Mouse (Mus musculus) thymus, adult 2 months (tissue): ENCODE data around the gene Sgpl1. TPM values are rescaled to one million over a fixed set of nuclear protein-coding genes. Genes with fewer than 3 reads are reported as not detected.
A peak's percentile ranks its signal among the peaks of the same experiment; 100 is the strongest.

Source experiments
- DNase-seq: peaks from one replicate; pipeline ENCODE4 v3.0.0; 2021
- H3K27ac ChIP-seq: fragments of 200-500 bp; 2 replicates; pipeline ENCODE4 v1.5.1; 2012; ENCODE audit warnings: low read length, control low read depth; ENCODE audit not compliant: control insufficient read depth, insufficient read depth
- H3K27me3 ChIP-seq: fragments of 200-500 bp; 2 replicates; pipeline ENCODE4 v1.6.1; 2012; ENCODE audit warnings: mild to moderate bottlenecking, low read length, moderate library complexity, mixed read lengths; ENCODE audit not compliant: control insufficient read depth, insufficient read depth
- H3K36me3 ChIP-seq: fragments of 200-500 bp; 2 replicates; pipeline ENCODE4 v1.6.1; 2012; ENCODE audit warnings: mild to moderate bottlenecking, low read length, moderate library complexity; ENCODE audit not compliant: control insufficient read depth, insufficient read depth
- H3K4me1 ChIP-seq: fragments of 200-500 bp; replicated peaks from 2 replicates; pipeline ENCODE4 v1.6.1; 2012; ENCODE audit warnings: low read length; ENCODE audit not compliant: control insufficient read depth, insufficient read depth
- H3K4me3 ChIP-seq: fragments of 200-500 bp; 2 replicates; pipeline ENCODE4 v1.5.1; 2012; ENCODE audit warnings: mild to moderate bottlenecking, low read length, control low read depth, moderate library complexity; ENCODE audit not compliant: control insufficient read depth, insufficient read depth
- CTCF ChIP-seq: fragments of 200-500 bp; IDR thresholded peaks from 2 replicates; pipeline ENCODE4 v1.5.1; 2012; ENCODE audit warnings: mild to moderate bottlenecking, control low read depth, low read length, moderate library complexity, borderline replicate concordance; ENCODE audit not compliant: control insufficient read depth, poor library complexity, insufficient read depth; ENCODE audit errors: extremely low read depth
- POLR2A ChIP-seq: fragments of 200-500 bp; IDR thresholded peaks from 2 replicates; pipeline ENCODE4 v1.6.1; 2012; ENCODE audit warnings: mild to moderate bottlenecking, low read length, control low read depth, moderate library complexity; ENCODE audit not compliant: control insufficient read depth, poor library complexity, insufficient read depth; ENCODE audit errors: extremely low read depth
- WGBS: fragments of 180-500 bp; shearing (Covaris S2); methylation state at CpG from one replicate; pipeline ENCODE4 v1.1.7; 2018; 5-methylcytosine and 5-hydroxymethylcytosine counted together
- polyA plus RNA-seq: library from polyadenylated mRNA; depleted of rRNA; stranded (reverse); fragments of >200 nt; gene quantifications from 2 replicates; pipeline ENCODE4 v1.2.3, GENCODE M21; 2012

The Sgpl1 gene
- polyA plus RNA-seq, 1 experiment, result 105 TPM

GRCm38 (mm10) chr10:61178687-61179086 is 31.2 kb upstream of the Sgpl1 start:
- Histone ChIP-seq H3K36me3 (no peaks in the 10 kb centered on the region), H3K4me3 (no peak overlapping the region), H3K4me1 (no peaks in the 10 kb centered on the region), H3K27ac (no peak overlapping the region), H3K27me3 (no peaks in the 10 kb centered on the region)
- no peak for DNase-seq
- no peak for TF ChIP-seq POLR2A
- no peak for TF ChIP-seq CTCF
- WGBS, result 86% methylated on average over 8 of the region's 8 CpGs

- 89% methylated on average over 4 of the region's 4 CpGs for WGBS
- no peak overlapping the region for H3K4me3 ChIP-seq
- no peak for DNase-seq
- TF ChIP-seq CTCF, result no peak
- no peak for TF ChIP-seq POLR2A
- no peaks in the 10 kb centered on the region for H3K4me1 ChIP-seq
- H3K27ac ChIP-seq, result no peak overlapping the region
- H3K27me3 ChIP-seq, result no peaks in the 10 kb centered on the region
- no peaks in the 10 kb centered on the region for H3K36me3 ChIP-seq
Observed at GRCm38 (mm10) chr10:61177751-61178150, 30.2 kb upstream of the Sgpl1 start.

- no peak overlapping the region for H3K4me3 ChIP-seq
- no peaks in the 10 kb centered on the region for H3K4me1 ChIP-seq
- no peak for DNase-seq
- no peak overlapping the region for H3K27ac ChIP-seq
- 70% methylated on average over 7 of the region's 7 CpGs for WGBS
- H3K36me3 ChIP-seq, result no peaks in the 10 kb centered on the region
- no peak for TF ChIP-seq POLR2A
- no peak for TF ChIP-seq CTCF
- H3K27me3 ChIP-seq, result no peaks in the 10 kb centered on the region
Observed at GRCm38 (mm10) chr10:61176221-61176790, 28.8 kb upstream of the Sgpl1 start.

GRCm38 (mm10) chr10:61175442-61176204 is 28.1 kb upstream of the Sgpl1 start:
- no peak for TF ChIP-seq POLR2A
- TF ChIP-seq CTCF, result 0 out of 2 replicates have a peak, but pooled peaks have one; percentile 40
- H3K4me3 ChIP-seq, result no peak overlapping the region
- H3K36me3 ChIP-seq, result no peaks in the 10 kb centered on the region
- WGBS, result 16% methylated on average over 24 of the region's 24 CpGs
- DNase-seq, result peak; percentile 12
- no peak overlapping the region for H3K27ac ChIP-seq
- H3K4me1 ChIP-seq, result no peaks in the 10 kb centered on the region
- H3K27me3 ChIP-seq, result no peaks in the 10 kb centered on the region

GRCm38 (mm10) chr10:61174711-61175441 is 27.4 kb upstream of the Sgpl1 start:
- no peak for TF ChIP-seq POLR2A
- TF ChIP-seq CTCF, result no peak
- Histone ChIP-seq H3K27me3 (no peaks in the 10 kb centered on the region), H3K36me3 (no peaks in the 10 kb centered on the region), H3K4me3 (no peak overlapping the region), H3K4me1 (no peaks in the 10 kb centered on the region), H3K27ac (no peak overlapping the region)
- WGBS, result 58% methylated on average over 13 of the region's 13 CpGs
- DNase-seq, result no peak

- H3K36me3 ChIP-seq, result no peaks in the 10 kb centered on the region
- 87% methylated on average over 4 of the region's 4 CpGs for WGBS
- no peak overlapping the region for H3K4me3 ChIP-seq
- no peaks in the 10 kb centered on the region for H3K27me3 ChIP-seq
- TF ChIP-seq POLR2A (no peak), CTCF (no peak)
- no peak overlapping the region for H3K27ac ChIP-seq
- no peak for DNase-seq
- 0 out of 2 replicates have a peak, but pooled peaks cover 4% of the 10 kb centered on the region for H3K4me1 ChIP-seq
Observed at GRCm38 (mm10) chr10:61172496-61172895, 25.0 kb upstream of the Sgpl1 start.

- DNase-seq, result no peak
- H3K27me3 ChIP-seq, result no peaks in the 10 kb centered on the region
- TF ChIP-seq CTCF, result no peak
- TF ChIP-seq POLR2A, result no peak
- H3K36me3 ChIP-seq, result no peaks in the 10 kb centered on the region
- WGBS, result 84% methylated on average over 3 of the region's 3 CpGs
- H3K4me3 ChIP-seq, result no peak within 1 kb of the TSS
- no peak within 1 kb of the TSS for H3K27ac ChIP-seq
- 0 out of 2 replicates have a peak, but pooled peaks cover 4% of the 10 kb centered on the region for H3K4me1 ChIP-seq
Observed at GRCm38 (mm10) chr10:61171654-61172053, 24.2 kb upstream of the Sgpl1 start, which contains the start of gene Tbata. Gene Tbata, plus strand, starts transcription at chr10:61171954.
